Mouse (Mus musculus) myocyte (in vitro differentiated cells): Measurements from ENCODE around the gene Cyp2f2.

Experiments
- CEBPB ChIP-seq: IDR thresholded peaks from 2 replicates; pipeline ENCODE4 v1.6.1; 2011; ENCODE audit warnings: mild to moderate bottlenecking, moderate library complexity; ENCODE audit not compliant: poor library complexity, insufficient read depth, severe bottlenecking
- E2F4 ChIP-seq: IDR thresholded peaks from one replicate; pipeline ENCODE4 v1.6.1; 2011; ENCODE audit warnings: mild to moderate bottlenecking, control low read depth, moderate library complexity; ENCODE audit not compliant: insufficient read depth
- MAX ChIP-seq: IDR thresholded peaks from one replicate; pipeline ENCODE4 v1.6.1; 2011; ENCODE audit warnings: low read depth, mild to moderate bottlenecking, control low read depth
- MYOG ChIP-seq, 3 experiments: IDR thresholded peaks; one replicate each; pipeline ENCODE4 v1.6.1; 2011; ENCODE audit warnings: control low read depth in 2 of 3, low read depth in 2 of 3, mild to moderate bottlenecking in 2 of 3; ENCODE audit not compliant: insufficient read length in 2 of 3, control insufficient read depth in 1 of 3, insufficient read depth in 1 of 3
- POLR2A ChIP-seq: IDR thresholded peaks from one replicate; pipeline ENCODE4 v1.6.1; 2011; ENCODE audit warnings: low read depth, mild to moderate bottlenecking, control low read depth, moderate library complexity; ENCODE audit not compliant: insufficient read length
- POLR2AphosphoS2 ChIP-seq: IDR thresholded peaks from one replicate; pipeline ENCODE4 v1.6.1; 2011; ENCODE audit warnings: low read depth, control low read depth; ENCODE audit not compliant: insufficient read length
- TCF12 ChIP-seq: IDR thresholded peaks from one replicate; pipeline ENCODE4 v1.6.1; 2011; ENCODE audit warnings: mild to moderate bottlenecking, control low read depth; ENCODE audit not compliant: poor library complexity, insufficient read depth, severe bottlenecking

DNA sequence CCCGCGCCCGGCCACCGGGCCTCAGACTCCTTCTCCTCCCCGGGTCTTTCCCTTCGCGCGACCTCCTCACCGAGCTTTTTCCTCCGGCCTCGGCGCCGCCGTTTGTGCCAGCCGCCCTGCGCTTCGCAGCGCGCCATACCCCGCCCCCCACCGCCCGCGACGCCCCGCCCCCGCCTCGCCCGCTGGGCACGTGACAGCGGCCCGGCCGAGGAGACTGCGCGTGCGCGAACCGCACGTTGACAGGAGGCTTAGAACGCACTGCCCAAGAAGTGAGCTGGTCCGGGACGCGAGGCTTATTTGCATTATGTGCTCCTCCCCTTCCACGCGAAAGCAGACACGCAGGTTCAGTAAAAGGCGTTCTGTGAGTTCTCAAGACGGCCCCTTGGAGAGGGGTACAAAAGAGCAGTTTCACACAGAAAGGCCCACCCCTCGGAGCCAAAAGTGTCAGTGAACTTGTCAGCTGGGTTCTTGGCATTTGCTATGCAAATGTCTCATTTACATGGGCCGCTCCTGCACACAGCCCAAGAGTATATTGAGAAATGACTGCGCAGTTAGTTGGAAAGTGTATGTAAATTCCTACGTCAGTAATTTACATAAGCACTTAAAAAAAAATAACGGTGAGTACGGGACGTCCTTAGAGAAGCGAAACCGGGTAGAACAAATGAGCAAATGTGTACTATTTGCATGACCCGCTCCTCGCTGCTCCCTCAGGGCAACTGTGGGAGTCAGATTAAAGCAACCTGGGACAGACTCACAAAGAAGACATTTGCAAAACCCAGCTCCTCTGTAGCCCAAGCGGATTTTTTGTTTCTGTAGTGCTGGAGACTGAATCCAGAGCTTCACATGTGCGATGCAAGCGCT, 47.1 kb downstream of the Cyp2f2 start, which contains the start of gene Egln2:
- no peak for TF ChIP-seq CEBPB
- no peak for TF ChIP-seq MAX
- peak; percentile 72 for TF ChIP-seq POLR2A
- TF ChIP-seq POLR2AphosphoS2, result peak; percentile 91
- TF ChIP-seq TCF12, result no peak
- no peak for TF ChIP-seq MYOG (IDR thresholded peaks at IDR 0.05; ENCODE audit: control insufficient read depth in 1 of 3, insufficient read depth in 1 of 3, insufficient read length in 2 of 3, low read depth in 2 of 3)
- no peak for TF ChIP-seq E2F4
